Mouse (Mus musculus) ES-E14 (cell line): ENCODE results near the gene Thada. TPM values are rescaled to one million over a fixed set of nuclear protein-coding genes. Genes with fewer than 3 reads are reported as not detected.

Source experiments
- DNase-seq: peaks from one replicate; pipeline ENCODE4 v3.0.0-alpha.2; 2013; ENCODE audit warnings: low read depth, low spot score
- H3K27ac ChIP-seq: 2 replicates; pipeline ENCODE4 v1.5.1; 2012; ENCODE audit warnings: low read depth, mild to moderate bottlenecking, low read length, moderate library complexity, mixed read lengths; ENCODE audit not compliant: poor library complexity, insufficient read depth, severe bottlenecking
- H3K36me3 ChIP-seq: 2 replicates; pipeline ENCODE4 v1.6.1; 2012; ENCODE audit warnings: mild to moderate bottlenecking, low read length, moderate library complexity, mixed read lengths; ENCODE audit not compliant: control insufficient read depth, poor library complexity, insufficient read depth, severe bottlenecking
- H3K4me1 ChIP-seq, 2 experiments: fragments of 150-350 bp in 1 of 2; sonication (generic) in 1 of 2; 2 replicates each; pipeline ENCODE4 v1.6.1; 2012; ENCODE audit warnings: low read length in 2 of 2, mild to moderate bottlenecking in 1 of 2, mixed read lengths in 1 of 2; ENCODE audit not compliant: control insufficient read depth in 2 of 2, insufficient read depth in 2 of 2, poor library complexity in 1 of 2
- H3K4me3 ChIP-seq, 2 experiments: fragments of 150-350 bp in 1 of 2; sonication (generic) in 1 of 2; 2 replicates each; pipeline ENCODE4 v1.5.1; 2012; ENCODE audit warnings: low read length in 2 of 2, low read depth in 1 of 2, mild to moderate bottlenecking in 1 of 2, mixed read lengths in 1 of 2; ENCODE audit not compliant: insufficient read depth in 1 of 2, poor library complexity in 1 of 2, severe bottlenecking in 1 of 2
- H3K9ac ChIP-seq: 2 replicates; pipeline ENCODE4 v1.6.1; 2012; ENCODE audit warnings: low read depth, mild to moderate bottlenecking, low read length, mixed read lengths; ENCODE audit not compliant: poor library complexity, insufficient read depth, severe bottlenecking
- H3K9me3 ChIP-seq: fragments of 150-350 bp; sonication (generic); 2 replicates; pipeline ENCODE4 v1.6.1; 2012; ENCODE audit warnings: low read depth, mild to moderate bottlenecking, low read length; ENCODE audit not compliant: control insufficient read depth, insufficient read depth
- CHD2 ChIP-seq: IDR thresholded peaks from 2 replicates; pipeline ENCODE4 v1.6.1; 2014; ENCODE audit warnings: mild to moderate bottlenecking, low read depth, low read length, inconsistent platforms
- HCFC1 ChIP-seq: IDR thresholded peaks from 2 replicates; pipeline ENCODE4 v1.6.1; 2012; ENCODE audit warnings: low read length, inconsistent platforms, borderline replicate concordance; ENCODE audit not compliant: insufficient read depth
- MAFK ChIP-seq: IDR thresholded peaks from 2 replicates; pipeline ENCODE4 v1.6.1; 2014; ENCODE audit warnings: mild to moderate bottlenecking, low read depth, low read length, inconsistent platforms; ENCODE audit not compliant: insufficient read depth
- ZC3H11A ChIP-seq: IDR thresholded peaks from 2 replicates; pipeline ENCODE4 v1.6.1; 2012; ENCODE audit warnings: low read depth, mild to moderate bottlenecking, inconsistent platforms, low read length, borderline replicate concordance
- ZNF384 ChIP-seq: IDR thresholded peaks from 2 replicates; pipeline ENCODE4 v1.6.1; 2012; ENCODE audit warnings: low read depth, low read length, inconsistent platforms
- in situ Hi-C, 2 experiments: fragments of 600-800 bp; cut with MboI; formaldehyde crosslinking; loops; one replicate each; pipeline ENCODE4 v1.15.1; 2025; ENCODE audit warnings: low sequenced_read_pairs in 2 of 2, inconsistent platforms in 1 of 2; ENCODE audit not compliant: unreplicated experiment in 2 of 2
- total RNA-seq: library from RNA; depleted of rRNA; stranded (reverse); fragments of 300-350 nt; gene quantifications from 2 replicates; pipeline ENCODE4 v1.2.3, GENCODE M21; 2012

The Thada gene
- total RNA-seq, 1 experiment = 37.4 TPM

GRCm38 (mm10) chr17:84434233-84434632 is 31.8 kb downstream of the Thada start:
- Histone ChIP-seq H3K27ac (no peak overlapping the region), H3K4me1 (no peaks in the 10 kb centered on the region), H3K9ac (no peak overlapping the region), H3K36me3 (peaks cover 18% of the 10 kb centered on the region), H3K9me3 (no peaks in the 10 kb centered on the region), H3K4me3 (no peak overlapping the region)
- DNase-seq = no peak
- TF ChIP-seq MAFK (no peak), ZC3H11A (no peak), CHD2 (no peak), ZNF384 (no peak), HCFC1 (no peak)
- in situ Hi-C loops = no loop called here

DNA sequence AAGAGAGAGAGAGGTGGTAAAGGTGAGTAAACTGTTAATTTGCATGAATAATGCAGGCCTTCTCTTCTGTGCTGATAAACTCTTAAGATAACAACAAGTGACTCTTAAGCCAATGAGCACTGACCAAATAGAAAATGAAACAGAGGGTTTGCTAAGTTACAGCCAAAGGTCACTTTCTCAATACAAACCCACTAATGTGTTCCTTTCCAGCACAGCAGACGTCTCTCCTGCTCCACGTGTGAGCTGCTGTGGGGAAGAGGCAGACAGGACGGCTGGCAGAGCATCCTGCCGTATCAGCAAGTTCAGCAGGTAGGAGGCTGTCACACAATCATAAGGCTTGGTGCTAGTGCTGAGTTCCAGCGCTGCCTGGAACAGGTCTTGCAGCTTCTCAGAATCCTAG is 34.0 kb downstream of the Thada start:
- H3K9me3 ChIP-seq = no peaks in the 10 kb centered on the region

GRCm38 (mm10) chr17:84424258-84424657 is 41.7 kb downstream of the Thada start:
- TF ChIP-seq ZNF384 (no peak), ZC3H11A (no peak), HCFC1 (no peak), MAFK (no peak), CHD2 (no peak)
- H3K9me3 ChIP-seq = no peaks in the 10 kb centered on the region
- no peak overlapping the region for H3K9ac ChIP-seq
- no peaks in the 10 kb centered on the region for H3K4me1 ChIP-seq
- in situ Hi-C loops = no loop called here
- H3K4me3 ChIP-seq = no peak overlapping the region
- no peak overlapping the region for H3K27ac ChIP-seq
- no peak for DNase-seq
- peaks cover 31% of the 10 kb centered on the region for H3K36me3 ChIP-seq

More for the DNA sequence above, 34.0 kb downstream of the Thada start:
- H3K27ac ChIP-seq = no peak overlapping the region
- no peak overlapping the region for H3K9ac ChIP-seq
- H3K36me3 ChIP-seq = peaks cover 21% of the 10 kb centered on the region
- TF ChIP-seq MAFK = no peak
- TF ChIP-seq ZC3H11A = no peak
- TF ChIP-seq CHD2 = no peak
- no peak for TF ChIP-seq ZNF384
- TF ChIP-seq HCFC1 = no peak
- DNase-seq = no peak
- in situ Hi-C loops = no loop called here
- H3K4me3 ChIP-seq = no peak overlapping the region
- H3K4me1 ChIP-seq = no peaks in the 10 kb centered on the region

DNA sequence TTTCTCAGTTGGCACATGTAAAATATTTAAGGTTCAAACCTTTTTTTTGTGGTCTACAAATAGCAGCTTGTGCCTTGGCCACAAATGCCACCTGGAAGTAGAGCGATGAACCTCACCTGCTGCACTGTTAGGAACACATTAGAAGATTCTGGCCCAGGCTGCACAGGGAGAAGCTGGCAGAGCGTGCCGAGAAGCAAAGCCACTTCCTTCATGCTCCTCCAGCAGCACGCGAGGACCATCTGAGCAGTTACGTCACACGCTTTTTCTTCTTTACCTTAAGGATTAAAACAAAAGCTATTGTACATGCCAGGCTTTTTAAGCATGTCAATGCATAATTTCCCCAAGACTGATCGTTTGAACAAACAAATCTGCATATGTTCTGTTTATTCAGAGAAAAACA is 43.1 kb downstream of the Thada start:
- H3K36me3 ChIP-seq = peaks cover 27% of the 10 kb centered on the region
- H3K4me3 ChIP-seq = no peak overlapping the region
- TF ChIP-seq CHD2 (no peak), ZNF384 (no peak), MAFK (no peak), ZC3H11A (no peak), HCFC1 (no peak)
- H3K4me1 ChIP-seq = no peaks in the 10 kb centered on the region
- H3K9ac ChIP-seq = no peak overlapping the region
- in situ Hi-C loops = no loop called here
- no peaks in the 10 kb centered on the region for H3K9me3 ChIP-seq
- no peak overlapping the region for H3K27ac ChIP-seq
- no peak for DNase-seq

DNA sequence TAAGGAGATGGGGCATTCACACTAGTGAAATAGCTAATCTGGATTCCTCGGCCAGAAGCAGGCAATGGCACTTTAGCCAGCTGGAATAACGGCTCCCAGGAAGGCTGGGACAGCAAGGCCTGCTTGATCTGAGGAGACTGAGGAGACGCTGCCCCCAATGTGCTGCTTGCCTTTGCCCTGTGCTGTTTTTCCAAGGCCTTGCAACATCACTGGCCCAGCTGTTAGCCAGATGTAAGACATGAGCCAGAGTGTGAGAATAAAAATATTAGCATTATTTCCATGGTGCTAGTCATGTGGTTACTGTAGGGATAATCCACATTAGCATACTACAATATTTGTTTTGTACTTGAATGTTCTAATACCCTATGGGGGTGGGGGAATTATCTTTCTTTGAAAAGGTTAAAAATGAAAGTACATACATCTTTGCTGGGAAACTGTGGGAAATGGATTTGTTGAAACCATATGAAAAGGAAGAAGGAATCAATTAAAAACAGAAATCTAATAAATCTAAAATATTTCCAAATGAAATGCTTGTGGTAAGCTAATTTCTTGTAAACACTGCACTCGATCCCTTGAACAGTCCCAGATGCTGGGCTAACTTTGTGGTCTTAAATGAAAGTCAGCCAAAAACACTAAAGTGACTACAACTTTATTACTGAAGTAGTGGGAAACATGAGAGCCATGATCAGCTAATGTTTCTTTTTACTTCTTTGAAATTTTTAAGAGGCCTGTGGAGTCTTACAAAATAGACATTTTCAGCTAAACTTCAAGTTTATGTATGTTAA is 43.8 kb downstream of the Thada start:
- no peak for TF ChIP-seq ZNF384
- Histone ChIP-seq H3K9ac (no peak overlapping the region), H3K9me3 (no peaks in the 10 kb centered on the region), H3K36me3 (peaks cover 25% of the 10 kb centered on the region), H3K4me3 (no peak overlapping the region), H3K27ac (no peak overlapping the region), H3K4me1 (no peaks in the 10 kb centered on the region)
- DNase-seq = no peak
- in situ Hi-C loops = no loop called here
